23 mouse cellular contexts compared by ENCODE assay signal in the genomic region with DNA sequence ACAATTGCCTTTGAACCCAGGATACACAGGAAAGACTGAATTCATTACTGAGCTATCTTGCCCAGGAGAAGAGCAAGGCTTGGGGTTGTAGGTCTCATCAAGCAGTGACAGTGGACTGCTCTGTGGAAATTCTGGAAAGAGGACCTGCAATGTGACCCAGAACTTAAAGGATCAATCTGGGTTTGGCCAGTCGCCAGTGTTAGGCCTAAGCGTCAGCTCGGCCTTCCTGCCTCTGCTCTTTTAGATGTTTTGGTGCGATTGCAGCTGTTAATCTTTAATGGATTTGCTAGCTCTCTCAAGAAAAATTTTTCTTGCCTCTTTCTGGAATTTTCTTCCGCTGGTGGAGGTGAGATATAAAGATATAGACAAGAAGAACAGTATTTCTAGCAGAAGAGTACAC.
DNase-seq lines count a peak whose midpoint lies in the region; ATAC-seq and TF ChIP-seq lines count a peak whose summit lies in the region.
"Had no signal": no experiment of that assay in that cellular context is flagged by ENCODE, and none has a peak within 500 bp of the region (broad histone marks: within the 10 kb centered on the region; RNA-seq: fewer than 3 reads in every experiment).

No protein-coding gene starts in this region.

- no peaks in the 10 kb centered on the region for H3K27me3 ChIP-seq in liver, adult 2 months (ENCODE audit: control insufficient read depth, insufficient read depth, low read length)
- no peaks in the 10 kb centered on the region for H3K27me3 ChIP-seq in liver, embryonic 11.5 days (replicated peaks; ENCODE audit: control insufficient read depth, insufficient read depth, low read length)
- H3K27me3 ChIP-seq in forebrain, embryonic 15.5 days = no peaks in the 10 kb centered on the region
- H3K27me3 ChIP-seq: embryonic facial prominence, embryonic 13.5 days; forebrain, embryonic 12.5 days; heart, embryonic 13.5 days; hindbrain, embryonic 13.5 days had no signal

- no peak overlapping the region for H3K27ac ChIP-seq in liver, adult 2 months (replicated peaks; ENCODE audit: insufficient read depth, low read depth, low read length)
- H3K27ac ChIP-seq in liver, embryonic 11.5 days (ENCODE audit: low read depth, low read length) = no peak overlapping the region
- no peak overlapping the region for H3K27ac ChIP-seq in forebrain, embryonic 15.5 days (replicated peaks)
- H3K27ac ChIP-seq: embryonic facial prominence, embryonic 13.5 days; forebrain, embryonic 12.5 days; gastrocnemius, adult 2 months; heart, embryonic 13.5 days; hindbrain, embryonic 13.5 days had no signal

- H3K4me2 ChIP-seq in liver, embryonic 11.5 days = no peak overlapping the region
- no peak overlapping the region for H3K4me2 ChIP-seq in forebrain, embryonic 15.5 days (replicated peaks)
- H3K4me2 ChIP-seq: embryonic facial prominence, embryonic 13.5 days; forebrain, embryonic 12.5 days; heart, embryonic 13.5 days; hindbrain, embryonic 13.5 days had no signal

- peaks cover 1% of the 10 kb centered on the region; the same call in 1 of the 2 replicates for H3K4me1 ChIP-seq in liver, adult 2 months (ENCODE audit: control insufficient read depth, insufficient read depth, low read length)
- peaks cover 6% of the 10 kb centered on the region for H3K4me1 ChIP-seq in liver, embryonic 11.5 days (replicated peaks; ENCODE audit: control insufficient read depth, insufficient read depth, low read length)
- no peaks in the 10 kb centered on the region for H3K4me1 ChIP-seq in forebrain, embryonic 15.5 days
- H3K4me1 ChIP-seq: forebrain, embryonic 12.5 days; hindbrain, embryonic 13.5 days had no signal

- no peaks in the 10 kb centered on the region for H3K79me2 ChIP-seq in liver, adult 2 months (ENCODE audit: control insufficient read depth, insufficient read depth, low read length)

- H3K9ac ChIP-seq in liver, adult 2 months (ENCODE audit: low read depth, low read length) = no peak overlapping the region
- H3K9ac ChIP-seq in liver, embryonic 11.5 days (ENCODE audit: low read depth, low read length) = no peak overlapping the region
- H3K9ac ChIP-seq in forebrain, embryonic 15.5 days (replicated peaks) = no peak overlapping the region
- H3K9ac ChIP-seq: embryonic facial prominence, embryonic 13.5 days; forebrain, embryonic 12.5 days; forebrain, postnatal 0 days; heart, embryonic 13.5 days; hindbrain, embryonic 13.5 days had no signal

- no peaks in the 10 kb centered on the region for H3K36me3 ChIP-seq in liver, adult 2 months (ENCODE audit: control insufficient read depth, insufficient read depth, low read length)
- H3K36me3 ChIP-seq in liver, embryonic 11.5 days (ENCODE audit: control insufficient read depth, insufficient read depth, low read length) = no peaks in the 10 kb centered on the region
- no peaks in the 10 kb centered on the region for H3K36me3 ChIP-seq in forebrain, embryonic 15.5 days
- H3K36me3 ChIP-seq: embryonic facial prominence, embryonic 13.5 days; forebrain, embryonic 12.5 days; G1E; heart, embryonic 13.5 days; hindbrain, embryonic 13.5 days had no signal

- no peak for ATAC-seq in liver, embryonic 11.5 days (replicated peaks; ENCODE audit: low FRiP score)
- no peak for ATAC-seq in forebrain, embryonic 15.5 days (replicated peaks)
- ATAC-seq: CD4-positive, CD25-positive, alpha-beta regulatory T cell, adult 4 months; forebrain, postnatal 0 days had no signal

- TF ChIP-seq CTCF in liver, adult 2 months (IDR thresholded peaks at IDR 0.05; ENCODE audit: low read depth, low read length) = no peak

- TF ChIP-seq POLR2A in liver, adult 2 months (IDR thresholded peaks at IDR 0.05; ENCODE audit: extremely low read depth, insufficient read depth, low read length) = no peak

- H3K9me3 ChIP-seq in liver, embryonic 11.5 days (ENCODE audit: control insufficient read depth, low read length) = no peaks in the 10 kb centered on the region
- no peaks in the 10 kb centered on the region for H3K9me3 ChIP-seq in forebrain, embryonic 15.5 days
- H3K9me3 ChIP-seq: embryonic facial prominence, embryonic 13.5 days; forebrain, embryonic 12.5 days; G1E; heart, embryonic 13.5 days; hindbrain, embryonic 13.5 days had no signal

- H3K4me3 ChIP-seq in liver, adult 2 months (ENCODE audit: insufficient read depth, low read depth, low read length) = no peak overlapping the region
- H3K4me3 ChIP-seq in liver, embryonic 11.5 days (ENCODE audit: low read depth, low read length) = no peak overlapping the region
- H3K4me3 ChIP-seq in forebrain, embryonic 15.5 days = no peak overlapping the region
- H3K4me3 ChIP-seq: embryonic facial prominence, embryonic 13.5 days; forebrain, embryonic 12.5 days; gastrocnemius, adult 2 months; heart, embryonic 13.5 days; hindbrain, embryonic 13.5 days had no signal

- DNase-seq in adrenal gland, adult 2 months = peak; percentile 11
- no peak for DNase-seq in adrenal gland, postnatal 36 days
- DNase-seq in liver, adult 2 months (ENCODE audit: extremely low read depth, low read depth, low spot score) = peak; percentile 90
- DNase-seq in liver, embryonic 11.5 days (ENCODE audit: low spot score) = no peak
- peak; percentile 45 for DNase-seq in kidney, postnatal 10 days
- DNase-seq in kidney, postnatal 4 days = peak; percentile 17 to 30
- no peak for DNase-seq in retina, postnatal 1 day
- DNase-seq: adrenal gland, postnatal 10 days; B cell, adult 2 months; cerebellum, adult 18-20 months; cerebellum, adult 9-11 months; cerebellum, postnatal 36 days; forebrain, postnatal 0 days; gastrocnemius, adult 2 months; gastrocnemius, postnatal 25 days; heart, postnatal 4 days had no signal

- WGBS in liver, adult 2 months = 9% methylated on average over 5 of the region's 5 CpGs
- 85% methylated on average over 5 of the region's 5 CpGs for WGBS in liver, embryonic 11.5 days
- 91% methylated on average over 5 of the region's 5 CpGs for WGBS in forebrain, embryonic 15.5 days

Comparison
In these comparisons a context has a peak if more than half of its experiments do, and no peak if none do; other contexts are left out.
1. DNase-seq: peak in adrenal gland, adult 2 months (single experiment), liver, adult 2 months (single experiment), kidney, postnatal 10 days (single experiment) and kidney, postnatal 4 days (2 of 2); none in adrenal gland, postnatal 36 days (0 of 2), liver, embryonic 11.5 days (single experiment) and retina, postnatal 1 day (single experiment).